Mouse (Mus musculus): ENCODE results near the gene Sema5b.

DNA sequence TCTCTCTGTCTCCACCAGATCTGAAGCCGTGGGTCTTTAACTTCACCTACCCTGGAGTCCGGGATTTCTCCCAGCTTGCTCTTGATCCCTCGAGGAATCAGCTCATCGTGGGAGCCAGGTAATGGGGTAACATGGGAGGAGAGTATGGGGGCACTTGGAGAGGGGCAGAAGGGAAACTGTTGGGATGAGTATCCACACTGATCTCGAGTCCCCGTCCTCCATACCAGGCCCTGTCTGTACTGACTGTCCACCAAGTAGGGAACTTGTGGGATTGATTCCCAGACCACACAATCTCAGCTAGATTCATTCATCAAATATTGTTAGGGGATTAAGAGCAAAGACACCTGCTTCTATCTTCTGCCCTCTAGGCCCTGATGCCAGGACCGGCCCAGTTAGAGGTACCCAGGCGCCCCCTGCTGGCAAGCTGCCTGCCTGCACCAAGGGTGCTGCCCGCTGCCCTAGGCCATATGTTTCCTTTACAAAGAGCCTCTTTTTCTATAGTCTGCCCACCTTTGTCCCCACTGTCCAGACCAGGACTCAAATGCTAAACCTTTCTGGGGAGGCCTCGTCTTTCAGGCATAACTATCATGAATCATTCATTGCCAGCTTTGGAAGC is 87.2 kb downstream of the Sema5b start:
- TF ChIP-seq CTCF (IDR thresholded peaks at IDR 0.05; ENCODE audit: borderline replicate concordance, extremely low read depth, insufficient read depth, insufficient read length), result peak; percentile 93
- no peak for TF ChIP-seq POLR2A (IDR thresholded peaks at IDR 0.05; ENCODE audit: borderline replicate concordance, extremely low read depth, insufficient read depth, insufficient read length, poor library complexity, severe bottlenecking)
